Mouse (Mus musculus) adrenal gland, postnatal 14 days (tissue): ENCODE measurements around the gene Tgfb2. TPM values are rescaled to one million over a fixed set of nuclear protein-coding genes. Genes with fewer than 3 reads are reported as not detected.

Source experiments
- DNase-seq: peaks from one replicate; pipeline ENCODE4 v3.0.0; 2021; ENCODE audit warnings: mixed read lengths
- long read RNA-seq, 2 experiments: library from polyadenylated mRNA; stranded (forward); transcript quantifications; one replicate each; pipeline ENCODE4 v2.0.0; 2021
- total RNA-seq: library from RNA; stranded (reverse); gene quantifications from 2 replicates; pipeline ENCODE4 v1.2.3, GENCODE M21; 2021

Gene Tgfb2
- total RNA-seq = 2.7 and 3.1 TPM in 2 replicates
- long read RNA-seq, experiment 1 = 0 reads
- long read RNA-seq, experiment 2 = 0 reads

GRCm38 (mm10) chr1:186705915-186706248 lies at the start of gene Tgfb2:
Tgfb2 (minus strand) TSS chr1:186705989.
- peak; percentile 18 for DNase-seq

- DNase-seq = no peak
Observed at GRCm38 (mm10) chr1:186749675-186750283, 44.0 kb upstream of the Tgfb2 start.

GRCm38 (mm10) chr1:186748724-186749653 lies 43.2 kb upstream of the Tgfb2 start, which contains the start of gene Rrp15:
Rrp15 (minus strand) TSS chr1:186749358.
- DNase-seq = peak; percentile 90

GRCm38 (mm10) chr1:186739828-186740227 lies 34.0 kb upstream of the Tgfb2 start:
- DNase-seq = no peak

GRCm38 (mm10) chr1:186735537-186735936 lies 29.7 kb upstream of the Tgfb2 start:
- DNase-seq = no peak

- DNase-seq = no peak
Observed at GRCm38 (mm10) chr1:186733052-186733451, 27.3 kb upstream of the Tgfb2 start.

- no peak for DNase-seq
Observed at GRCm38 (mm10) chr1:186728778-186729177, 23.0 kb upstream of the Tgfb2 start.

- DNase-seq = no peak
Observed at GRCm38 (mm10) chr1:186726117-186726516, 20.3 kb upstream of the Tgfb2 start.

GRCm38 (mm10) chr1:186722299-186722698 lies 16.5 kb upstream of the Tgfb2 start:
- DNase-seq = no peak

GRCm38 (mm10) chr1:186721846-186722245 lies 16.1 kb upstream of the Tgfb2 start:
- DNase-seq = peak; percentile 83

- DNase-seq = no peak
Observed at GRCm38 (mm10) chr1:186721166-186721565, 15.4 kb upstream of the Tgfb2 start.

- peak; percentile 29 for DNase-seq
Observed at GRCm38 (mm10) chr1:186719708-186720107, 13.9 kb upstream of the Tgfb2 start.

- no peak for DNase-seq
Observed at GRCm38 (mm10) chr1:186718881-186719280, 13.1 kb upstream of the Tgfb2 start.

GRCm38 (mm10) chr1:186714980-186715896 lies 9.4 kb upstream of the Tgfb2 start:
- DNase-seq = no peak

- no peak for DNase-seq
Observed at GRCm38 (mm10) chr1:186714215-186714614, 8.4 kb upstream of the Tgfb2 start.

- peak; percentile 31 for DNase-seq
Observed at GRCm38 (mm10) chr1:186712802-186713471, 7.1 kb upstream of the Tgfb2 start.

GRCm38 (mm10) chr1:186705203-186705914 lies 430 bp downstream of the Tgfb2 start:
- peak; percentile 79 for DNase-seq

GRCm38 (mm10) chr1:186703980-186704701 lies 1.6 kb downstream of the Tgfb2 start:
- peak; percentile 35 for DNase-seq

GRCm38 (mm10) chr1:186703256-186703979 lies 2.4 kb downstream of the Tgfb2 start:
- DNase-seq = no peak
